Mouse (Mus musculus) CH12.LX (cell line): Measurements from ENCODE around the gene Mapk13. TPM values are rescaled to one million over a fixed set of nuclear protein-coding genes. Genes with fewer than 3 reads are reported as not detected.
A peak's percentile ranks its signal among the peaks of the same experiment; 100 is the strongest.
"Not testable (repeated sequence)": the region's sequence is repeated elsewhere in the genome, so short reads cannot be mapped to it uniquely, and the experiment has no call there.

Experiments
- DNase-seq: peaks from one replicate; pipeline ENCODE4 v3.0.0-alpha.2; 2013; ENCODE audit errors: extremely low read depth
- H3K27ac ChIP-seq: 2 replicates; pipeline ENCODE4 v1.5.1; 2012; ENCODE audit warnings: low read depth, mild to moderate bottlenecking, control low read depth, moderate library complexity; ENCODE audit not compliant: insufficient read depth
- H3K27me3 ChIP-seq: replicated peaks from 2 replicates; pipeline ENCODE3; 2012; ENCODE audit warnings: inconsistent platforms
- H3K36me3 ChIP-seq, 2 experiments: replicated peaks in 1 of 2; 2 replicates each; pipeline versions ENCODE3 to v1.6.1; 2012; ENCODE audit warnings: inconsistent platforms in 1 of 2, low read length in 1 of 2, mild to moderate bottlenecking in 1 of 2, mixed read lengths in 1 of 2, moderate library complexity in 1 of 2; ENCODE audit not compliant: control insufficient read depth in 1 of 2, insufficient read depth in 1 of 2
- H3K4me1 ChIP-seq, 2 experiments: 2 replicates each; pipeline ENCODE4 v1.6.1; 2012; ENCODE audit warnings: inconsistent platforms in 1 of 2, moderate library complexity in 1 of 2; ENCODE audit not compliant: insufficient read depth in 2 of 2, control insufficient read depth in 1 of 2
- H3K4me2 ChIP-seq: 2 replicates; pipeline ENCODE4 v1.6.1; 2012; ENCODE audit warnings: low read depth, mild to moderate bottlenecking, control low read depth; ENCODE audit not compliant: poor library complexity, insufficient read depth, severe bottlenecking
- H3K4me3 ChIP-seq, 3 experiments: fragments of 150-350 bp in 1 of 3; sonication (generic) in 1 of 3; replicated peaks in 1 of 3; 2 replicates each; pipeline versions ENCODE3 to v1.5.1; 2011 to 2012; ENCODE audit warnings: low read depth in 2 of 3, low read length in 2 of 3, mild to moderate bottlenecking in 2 of 3, moderate library complexity in 2 of 3, control low read depth in 1 of 3, improper control_type of control experiment in 1 of 3, inconsistent platforms in 1 of 3, mixed read lengths in 1 of 3; ENCODE audit not compliant: poor library complexity in 1 of 3
- H3K79me2 ChIP-seq: replicated peaks from 2 replicates; pipeline ENCODE4 v1.6.1; 2012; ENCODE audit warnings: mild to moderate bottlenecking, moderate library complexity; ENCODE audit not compliant: control insufficient read depth, poor library complexity, insufficient read depth, severe bottlenecking; ENCODE audit errors: extremely low read depth
- H3K9ac ChIP-seq: 2 replicates; pipeline ENCODE4 v1.6.1; 2012; ENCODE audit warnings: low read depth, mild to moderate bottlenecking, control low read depth, moderate library complexity; ENCODE audit not compliant: insufficient read depth
- H3K9me3 ChIP-seq: replicated peaks from 2 replicates; pipeline ENCODE3; 2012; ENCODE audit warnings: low read length, inconsistent platforms, mixed read lengths
- CTCF ChIP-seq, 2 experiments: IDR thresholded peaks in 1 of 2; conservative IDR thresholded peaks in 1 of 2; 2 replicates each; pipeline ENCODE4 v1.5.1; 2011 to 2012; ENCODE audit warnings: low read depth in 2 of 2, low read length in 2 of 2, improper control_type of control experiment in 1 of 2, inconsistent platforms in 1 of 2, mild to moderate bottlenecking in 1 of 2, moderate library complexity in 1 of 2
- HCFC1 ChIP-seq: IDR thresholded peaks from 2 replicates; pipeline ENCODE4 v1.6.1; 2012; ENCODE audit warnings: low read depth, mild to moderate bottlenecking, inconsistent platforms, low read length, improper control_type of control experiment
- JUN ChIP-seq: IDR thresholded peaks from 2 replicates; pipeline ENCODE4 v1.6.1; 2011; ENCODE audit warnings: low read depth, mild to moderate bottlenecking, low read length, improper control_type of control experiment, moderate library complexity; ENCODE audit not compliant: insufficient read depth
- MXI1 ChIP-seq: IDR thresholded peaks from 2 replicates; pipeline ENCODE4 v1.6.1; 2011; ENCODE audit warnings: mild to moderate bottlenecking, low read depth, low read length, improper control_type of control experiment
- RCOR1 ChIP-seq: conservative IDR thresholded peaks from 2 replicates; pipeline ENCODE4 v1.6.1; 2012; ENCODE audit warnings: low read depth, mild to moderate bottlenecking, inconsistent platforms, low read length, improper control_type of control experiment
- TBP ChIP-seq: conservative IDR thresholded peaks from 2 replicates; pipeline ENCODE4 v1.6.1; 2011; ENCODE audit warnings: low read depth, low read length, improper control_type of control experiment
- dilution Hi-C: fragments of 300-500 bp; cut with MboI; formaldehyde crosslinking; loops from 2 replicates; pipeline ENCODE4 v1.14.3; 2020; ENCODE audit warnings: low sequenced_read_pairs; ENCODE audit not compliant: extremely low pct_unique_long_range_greater_than_20kb, extremely low pct_ligation_motif_present
- in situ Hi-C: fragments of 300-500 bp; cut with MboI; formaldehyde crosslinking; loops from 3 replicates; pipeline ENCODE4 v1.14.3; 2019; ENCODE audit warnings: low sequenced_read_pairs, low pct_ligation_motif_present, low pct_unique_long_range_greater_than_20kb, mixed read lengths
- polyA plus RNA-seq: library from polyadenylated mRNA; unstranded; fragments of >175 nt; gene quantifications from 2 replicates; pipeline ENCODE4 v1.2.1, GENCODE M21; 2012; ENCODE audit warnings: low read depth; ENCODE audit not compliant: insufficient read length
- total RNA-seq, 2 experiments: library from RNA; depleted of rRNA; stranded (reverse); fragments of 300-350 nt in 1 of 2; fragments of >200 nt in 1 of 2; gene quantifications; 2 replicates each; pipeline ENCODE4 v1.2.3; 2012 to 2014

Gene Mapk13
- total and polyA plus RNA-seq, 3 experiments: not detected

DNA sequence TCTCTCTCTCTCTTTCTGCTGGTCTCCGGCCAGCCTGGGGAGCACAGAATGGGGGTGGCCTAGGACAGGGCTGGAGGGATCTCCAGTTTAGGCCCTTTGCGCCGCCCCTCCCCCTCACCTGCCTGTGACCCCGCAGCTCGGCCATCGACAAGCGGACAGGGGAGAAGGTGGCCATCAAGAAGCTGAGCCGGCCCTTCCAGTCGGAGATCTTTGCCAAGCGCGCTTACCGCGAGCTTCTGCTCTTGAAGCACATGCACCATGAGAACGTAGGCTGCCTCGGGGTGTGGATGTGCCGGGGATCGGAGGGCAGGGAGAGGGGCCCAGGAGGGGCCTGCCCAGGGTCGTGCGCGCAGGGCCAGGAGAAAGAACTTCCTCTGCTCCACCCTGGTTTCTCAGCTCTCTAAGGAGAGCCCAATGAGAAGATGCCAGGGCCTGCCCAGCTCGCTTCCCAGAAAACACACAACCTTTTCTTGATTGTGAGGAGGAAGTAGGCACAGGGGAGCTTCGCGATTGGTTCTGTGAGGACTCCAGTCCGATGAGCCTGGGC, 851 bp downstream of the Mapk13 start:
- H3K36me3 ChIP-seq: no peaks in the 10 kb centered on the region
- H3K9ac ChIP-seq: no peak overlapping the region
- H3K27me3 ChIP-seq: peaks cover 34% of the 10 kb centered on the region
- H3K27ac ChIP-seq: no peak overlapping the region
- peaks cover 5% of the 10 kb centered on the region for H3K9me3 ChIP-seq
- in situ Hi-C loops: loop anchor here (10.0 kb wide), 1 partner anchor 105 kb away; no protein-coding TSS in a partner anchor
- no peaks in the 10 kb centered on the region for H3K4me1 ChIP-seq
- DNase-seq: no peak
- H3K4me3 ChIP-seq: no peak overlapping the region
- dilution Hi-C loops: no loop called here
- no peak overlapping the region for H3K4me2 ChIP-seq
- TF ChIP-seq HCFC1 (no peak), RCOR1 (no peak), JUN (no peak), TBP (no peak), CTCF (conservative IDR thresholded peaks at IDR 0.05 in 1 of 2, IDR thresholded peaks at IDR 0.05 in 1 of 2; ENCODE audit: low read depth in 2 of 2, low read length in 2 of 2) (no peak)
- no peaks in the 10 kb centered on the region for H3K79me2 ChIP-seq

GRCm38 (mm10) chr17:28771289-28771688, 2.2 kb downstream of the Mapk13 start:
- Histone ChIP-seq H3K4me3 (no peak overlapping the region), H3K4me2 (no peak overlapping the region), H3K9ac (no peak overlapping the region), H3K36me3 (no peaks in the 10 kb centered on the region), H3K9me3 (peaks cover 5% of the 10 kb centered on the region), H3K4me1 (no peaks in the 10 kb centered on the region), H3K27ac (no peak overlapping the region), H3K27me3 (peaks cover 30% of the 10 kb centered on the region), H3K79me2 (no peaks in the 10 kb centered on the region)
- dilution Hi-C loops (no loop called here), in situ Hi-C loops (loop anchor here (10.0 kb wide), 1 partner anchor 104 kb away; no protein-coding TSS in a partner anchor)
- no peak for DNase-seq
- TF ChIP-seq MXI1: no peak

DNA sequence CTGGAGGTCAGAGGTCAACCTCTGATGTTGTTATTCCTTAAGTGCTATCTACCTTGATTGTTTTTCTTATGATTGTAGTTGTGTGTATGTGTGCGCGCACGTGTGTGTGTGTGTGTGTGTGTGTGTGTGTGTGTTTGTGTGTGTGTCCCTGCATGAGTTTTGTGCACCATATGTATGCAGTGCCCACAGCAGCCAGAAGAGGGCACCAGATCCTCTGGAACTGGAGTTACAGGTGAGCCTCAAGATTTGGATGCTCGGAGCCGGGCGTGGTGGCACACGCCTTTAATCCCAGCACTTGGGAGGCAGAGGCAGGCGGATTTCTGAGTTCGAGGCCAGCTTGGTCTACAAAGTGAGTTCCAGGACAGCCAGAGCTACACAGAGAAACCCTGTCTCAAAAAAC, 5.2 kb downstream of the Mapk13 start:
- peaks cover 23% of the 10 kb centered on the region for H3K27me3 ChIP-seq
- H3K4me1 ChIP-seq, H3K4me2 ChIP-seq, H3K9ac ChIP-seq, H3K79me2 ChIP-seq, DNase-seq, dilution Hi-C loops, H3K4me3 ChIP-seq, H3K36me3 ChIP-seq, H3K27ac ChIP-seq, H3K9me3 ChIP-seq: not testable (repeated sequence)
- in situ Hi-C loops: loop anchor here (10.0 kb wide), 1 partner anchor 100 kb away; no protein-coding TSS in a partner anchor
- TF ChIP-seq CTCF (conservative IDR thresholded peaks at IDR 0.05 in 1 of 2, IDR thresholded peaks at IDR 0.05 in 1 of 2; ENCODE audit: low read depth in 2 of 2, low read length in 2 of 2): peak in 1 of 2 experiments; percentile 13; a peak in 1 of 4 replicates
- TF ChIP-seq, all 38 proteins: peak for 1; not testable (repeated sequence) for 37
